Mouse (Mus musculus): ENCODE measurements at regions not wholly inside any gene's neighbourhood (a gene's known extent, or its start where the extent isn't known, plus 50 kb on each side); places are given as distances from the start of the nearest gene placed in this dataset.

DNA sequence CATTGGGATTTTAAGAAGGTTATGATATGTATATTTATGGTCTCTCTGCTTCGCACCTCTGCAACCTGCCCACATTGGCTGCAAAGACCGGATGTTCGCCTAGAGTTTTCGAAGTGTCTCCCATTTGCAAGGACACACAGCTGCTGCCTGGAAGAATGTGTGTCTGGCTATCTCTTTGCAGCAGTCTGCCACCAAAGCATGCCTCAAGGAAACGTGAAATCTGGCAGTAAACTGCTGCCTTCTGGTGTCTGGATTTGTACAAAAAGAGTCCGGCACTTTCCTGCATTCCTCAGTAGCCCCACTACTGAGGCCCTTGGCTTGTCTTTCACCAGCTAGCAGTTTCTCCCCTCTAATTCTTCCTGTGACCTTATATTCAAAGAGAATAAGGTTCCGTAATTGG, 148.5 kb upstream of the Epha4 start:
- WGBS = 89% methylated on average over 7 of the region's 7 CpGs
- Histone ChIP-seq H3K4me1 (ENCODE audit: control insufficient read depth, insufficient read depth, low read length) (no peaks in the 10 kb centered on the region), H3K9me3 (replicated peaks; ENCODE audit: control insufficient read depth, low read length, poor library complexity, severe bottlenecking) (no peaks in the 10 kb centered on the region), H3K36me3 (ENCODE audit: control insufficient read depth, insufficient read depth, low read length) (no peaks in the 10 kb centered on the region), H3K9ac (ENCODE audit: low read depth, low read length) (no peak overlapping the region), H3K27me3 (ENCODE audit: control insufficient read depth, insufficient read depth, low read depth, low read length) (no peaks in the 10 kb centered on the region), H3K4me2 (ENCODE audit: low read length) (no peak overlapping the region), H3K27ac (ENCODE audit: low read length) (no peak overlapping the region), H3K4me3 (ENCODE audit: low read depth, low read length) (no peak overlapping the region)
- ATAC-seq = no peak

DNA sequence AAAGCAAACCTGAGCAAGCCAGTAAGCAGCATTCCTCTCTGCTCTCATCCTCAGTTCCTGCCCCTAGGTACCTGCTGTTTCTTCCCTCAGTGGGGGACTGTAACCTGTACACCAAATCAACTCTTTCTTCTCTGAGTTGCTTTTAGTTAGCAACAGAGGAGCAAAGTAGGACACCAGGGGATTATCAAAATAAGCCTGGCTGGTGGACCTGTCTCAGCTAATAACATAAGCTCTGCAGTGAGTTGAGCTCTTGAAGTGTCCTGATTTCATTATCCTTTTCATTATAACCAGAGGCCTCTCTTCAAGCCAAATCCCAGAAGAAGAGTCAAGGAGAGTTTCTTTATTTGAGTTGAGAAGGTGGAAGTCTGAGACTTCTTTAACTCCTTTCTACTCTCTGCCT, 145.5 kb upstream of the Epha4 start:
- Histone ChIP-seq H3K36me3 (ENCODE audit: control insufficient read depth, insufficient read depth, low read length) (no peaks in the 10 kb centered on the region), H3K9ac (ENCODE audit: low read depth, low read length) (no peak overlapping the region)
- no peak for ATAC-seq

DNA sequence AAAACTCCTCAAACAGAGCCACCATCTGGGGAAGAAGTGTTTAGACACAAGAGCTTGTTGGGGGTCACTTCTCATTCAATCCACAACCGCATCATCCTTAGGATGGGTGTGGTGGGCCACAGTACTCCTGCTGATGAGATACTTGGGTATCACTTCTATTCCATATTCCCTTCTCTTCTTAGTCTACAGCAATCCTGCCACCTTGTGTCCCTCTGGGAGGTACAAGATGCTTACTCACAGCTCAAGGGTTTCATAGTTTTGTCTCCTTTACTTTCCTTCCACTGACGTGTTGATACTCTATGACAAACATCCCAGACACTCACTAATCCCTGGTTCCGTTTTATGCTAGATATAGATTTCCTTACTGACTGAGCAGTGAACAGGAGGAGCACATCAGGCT, 122.1 kb upstream of the Epha4 start:
- Histone ChIP-seq H3K4me1 (ENCODE audit: control insufficient read depth, insufficient read depth, low read length) (no peaks in the 10 kb centered on the region), H3K9ac (ENCODE audit: low read depth, low read length) (no peak overlapping the region), H3K27me3 (ENCODE audit: control insufficient read depth, insufficient read depth, low read depth, low read length) (no peaks in the 10 kb centered on the region), H3K4me2 (ENCODE audit: low read length) (no peak overlapping the region), H3K9me3 (replicated peaks; ENCODE audit: control insufficient read depth, low read length, poor library complexity, severe bottlenecking) (no peaks in the 10 kb centered on the region), H3K36me3 (ENCODE audit: control insufficient read depth, insufficient read depth, low read length) (no peaks in the 10 kb centered on the region), H3K27ac (ENCODE audit: low read length) (no peak overlapping the region), H3K4me3 (ENCODE audit: low read depth, low read length) (no peak overlapping the region)
- 90% methylated on average over 3 of the region's 3 CpGs for WGBS
- ATAC-seq = no peak

More for the DNA sequence above, 145.5 kb upstream of the Epha4 start:
- Histone ChIP-seq H3K4me2 (ENCODE audit: low read length) (no peak overlapping the region), H3K4me1 (ENCODE audit: control insufficient read depth, insufficient read depth, low read length) (no peaks in the 10 kb centered on the region), H3K27ac (ENCODE audit: low read length) (no peak overlapping the region), H3K27me3 (ENCODE audit: control insufficient read depth, insufficient read depth, low read depth, low read length) (no peaks in the 10 kb centered on the region), H3K4me3 (ENCODE audit: low read depth, low read length) (no peak overlapping the region), H3K9me3 (replicated peaks; ENCODE audit: control insufficient read depth, low read length, poor library complexity, severe bottlenecking) (no peaks in the 10 kb centered on the region)

DNA sequence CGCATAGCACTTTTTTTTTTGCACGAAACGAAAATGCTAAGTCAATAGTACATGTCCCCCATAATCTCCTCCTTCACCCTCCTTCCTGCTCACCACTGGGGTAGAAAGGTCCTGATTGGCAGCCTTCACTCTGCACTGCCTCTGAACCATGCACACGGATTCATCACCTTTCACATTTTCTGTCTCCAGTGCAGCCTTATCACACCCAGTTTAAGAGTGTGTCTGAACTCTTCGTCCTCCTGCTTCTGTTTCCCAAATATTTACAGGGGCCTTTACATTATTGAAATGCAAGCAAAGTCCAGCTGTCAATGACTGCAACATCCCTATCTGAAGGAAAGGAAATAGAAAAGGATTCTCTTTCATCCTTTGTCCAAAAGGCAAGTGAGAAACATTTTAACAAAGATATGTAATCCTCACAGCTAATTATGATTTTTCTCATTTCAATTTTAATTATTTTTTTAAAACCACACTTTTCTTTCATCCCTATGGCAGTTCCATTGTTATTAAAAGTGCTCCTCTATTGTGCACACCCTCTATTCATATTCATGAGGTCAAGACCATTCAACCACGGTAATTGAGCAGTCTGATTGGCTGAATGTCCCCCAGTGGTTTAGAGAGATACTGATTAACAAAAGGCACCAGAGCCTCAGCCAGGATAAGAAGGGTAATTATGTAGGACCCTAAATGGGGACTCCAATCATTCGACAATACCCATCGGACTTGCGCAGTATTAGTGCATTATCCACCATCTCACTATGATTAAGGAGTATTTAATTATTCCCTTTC, 114.8 kb upstream of the Epha4 start:
- no peak overlapping the region for H3K4me2 ChIP-seq (ENCODE audit: low read length)
- ATAC-seq = peak; percentile 66; the same call in 1 of the 2 replicates
- WGBS = 8% methylated on average over 9 of the region's 9 CpGs
- H3K27me3 ChIP-seq (ENCODE audit: control insufficient read depth, insufficient read depth, low read depth, low read length) = no peaks in the 10 kb centered on the region
- H3K4me3 ChIP-seq (ENCODE audit: low read depth, low read length) = no peak overlapping the region
- H3K9me3 ChIP-seq (replicated peaks; ENCODE audit: control insufficient read depth, low read length, poor library complexity, severe bottlenecking) = no peaks in the 10 kb centered on the region
- H3K36me3 ChIP-seq (ENCODE audit: control insufficient read depth, insufficient read depth, low read length) = no peaks in the 10 kb centered on the region
- no peak overlapping the region for H3K9ac ChIP-seq (ENCODE audit: low read depth, low read length)
- peaks cover 3% of the 10 kb centered on the region; the same call in 1 of the 2 replicates for H3K4me1 ChIP-seq (ENCODE audit: control insufficient read depth, insufficient read depth, low read length)
- H3K27ac ChIP-seq (ENCODE audit: low read length) = no peak overlapping the region

DNA sequence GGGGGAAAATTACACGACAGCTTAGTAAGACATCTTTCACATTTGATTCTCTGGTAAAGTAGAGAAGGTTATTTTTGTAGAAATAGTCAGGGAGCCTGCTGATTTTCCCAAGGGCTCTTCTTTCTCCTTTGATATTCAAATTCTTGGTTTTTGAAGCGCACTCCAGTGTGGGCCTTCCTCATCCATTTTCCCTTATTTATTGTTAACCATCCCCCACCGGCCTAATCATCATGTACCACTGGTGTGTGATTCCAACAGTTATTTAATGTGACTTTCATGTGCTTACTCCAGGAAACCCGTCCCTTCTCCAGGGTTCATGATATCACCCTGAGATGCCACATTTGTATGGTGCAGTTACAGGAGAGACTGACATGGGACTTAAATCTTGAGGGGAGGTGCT, 114.0 kb upstream of the Epha4 start:
- Histone ChIP-seq H3K9ac (ENCODE audit: low read depth, low read length) (no peak overlapping the region), H3K4me2 (ENCODE audit: low read length) (no peak overlapping the region), H3K27ac (ENCODE audit: low read length) (0 out of 2 replicates have a peak overlapping the region, but pooled peaks have one; percentile 10), H3K36me3 (ENCODE audit: control insufficient read depth, insufficient read depth, low read length) (no peaks in the 10 kb centered on the region), H3K4me3 (ENCODE audit: low read depth, low read length) (no peak overlapping the region), H3K27me3 (ENCODE audit: control insufficient read depth, insufficient read depth, low read depth, low read length) (no peaks in the 10 kb centered on the region), H3K4me1 (ENCODE audit: control insufficient read depth, insufficient read depth, low read length) (peaks cover 3% of the 10 kb centered on the region; the same call in 1 of the 2 replicates), H3K9me3 (replicated peaks; ENCODE audit: control insufficient read depth, low read length, poor library complexity, severe bottlenecking) (no peaks in the 10 kb centered on the region)
- ATAC-seq = 0 out of 2 replicates have a peak, but pooled peaks have one; percentile 48
- WGBS = 18% methylated on average over 4 of the region's 4 CpGs

DNA sequence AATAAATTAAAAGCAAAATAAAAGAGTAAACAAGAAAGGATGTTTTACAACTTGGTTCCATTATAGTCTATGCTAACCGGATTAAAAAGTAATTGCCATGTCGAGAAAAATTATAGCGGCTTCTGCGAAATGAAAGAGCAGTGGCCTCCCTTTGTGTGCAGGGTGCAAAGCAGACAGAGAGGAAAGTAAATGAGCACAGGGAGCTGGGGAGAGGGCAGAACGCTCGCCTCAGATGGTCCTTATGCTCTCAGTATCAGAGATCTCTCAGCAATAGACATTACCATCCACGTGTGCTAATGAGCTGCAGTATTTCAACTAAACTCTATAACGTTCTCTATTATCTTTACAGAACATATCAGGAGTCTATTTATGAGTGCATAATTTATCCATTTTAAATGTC, 102.6 kb upstream of the Epha4 start:
- Histone ChIP-seq H3K27ac (ENCODE audit: low read length) (no peak overlapping the region), H3K4me2 (ENCODE audit: low read length) (no peak overlapping the region), H3K9ac (ENCODE audit: low read depth, low read length) (no peak overlapping the region), H3K4me3 (ENCODE audit: low read depth, low read length) (no peak overlapping the region), H3K36me3 (ENCODE audit: control insufficient read depth, insufficient read depth, low read length) (no peaks in the 10 kb centered on the region), H3K4me1 (ENCODE audit: control insufficient read depth, insufficient read depth, low read length) (0 out of 2 replicates have a peak, but pooled peaks cover 2% of the 10 kb centered on the region), H3K27me3 (ENCODE audit: control insufficient read depth, insufficient read depth, low read depth, low read length) (no peaks in the 10 kb centered on the region), H3K9me3 (replicated peaks; ENCODE audit: control insufficient read depth, low read length, poor library complexity, severe bottlenecking) (no peaks in the 10 kb centered on the region)
- WGBS = 33% methylated on average over 8 of the region's 8 CpGs
- ATAC-seq = no peak

DNA sequence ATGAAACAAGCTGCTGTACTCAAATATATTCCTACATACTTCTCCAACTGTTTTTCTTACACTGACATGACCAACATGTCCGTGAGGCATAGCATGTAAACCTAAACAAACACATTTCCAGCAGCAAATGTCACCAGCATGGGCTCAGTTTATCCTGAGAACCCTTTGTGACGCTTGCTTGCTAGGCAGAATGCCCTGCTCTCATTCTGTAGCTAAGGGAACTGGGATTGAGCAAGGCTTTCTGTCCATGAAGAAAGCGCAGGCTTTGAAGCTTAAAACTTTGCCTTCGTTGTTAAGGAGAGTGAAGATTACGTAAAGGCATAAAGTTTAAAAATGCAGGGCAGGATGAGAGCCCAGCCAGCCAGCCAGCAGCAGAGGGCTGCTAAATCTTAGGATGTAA, 85.6 kb upstream of the Epha4 start:
- WGBS = 37% methylated on average over 5 of the region's 5 CpGs
- no peak overlapping the region for H3K27ac ChIP-seq (ENCODE audit: low read length)
- H3K36me3 ChIP-seq (ENCODE audit: control insufficient read depth, insufficient read depth, low read length) = no peaks in the 10 kb centered on the region
- no peaks in the 10 kb centered on the region for H3K27me3 ChIP-seq (ENCODE audit: control insufficient read depth, insufficient read depth, low read depth, low read length)
- H3K4me1 ChIP-seq (ENCODE audit: control insufficient read depth, insufficient read depth, low read length) = no peaks in the 10 kb centered on the region
- no peak overlapping the region for H3K4me2 ChIP-seq (ENCODE audit: low read length)
- H3K9ac ChIP-seq (ENCODE audit: low read depth, low read length) = no peak overlapping the region
- no peaks in the 10 kb centered on the region for H3K9me3 ChIP-seq (replicated peaks; ENCODE audit: control insufficient read depth, low read length, poor library complexity, severe bottlenecking)
- H3K4me3 ChIP-seq (ENCODE audit: low read depth, low read length) = no peak overlapping the region
- no peak for ATAC-seq

DNA sequence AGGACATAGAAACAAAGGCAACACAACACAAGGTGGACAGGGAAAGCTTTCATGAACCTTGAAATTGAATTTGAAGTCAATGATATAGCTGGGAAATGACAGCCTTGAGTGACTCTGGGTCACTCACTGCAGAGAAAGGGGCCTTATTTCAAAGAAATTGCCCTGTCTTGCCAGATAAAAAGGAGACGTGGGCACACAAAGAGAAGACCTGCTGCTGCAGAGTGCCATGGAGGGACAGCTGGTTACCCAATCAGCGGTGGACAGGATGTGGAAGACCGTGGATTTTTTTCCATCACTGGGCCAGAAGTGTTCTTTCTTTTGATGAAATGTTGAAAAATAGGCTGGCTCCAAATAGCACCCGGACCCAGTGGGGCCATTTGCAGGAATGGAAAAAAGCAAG, 77.8 kb upstream of the Epha4 start:
- no peak overlapping the region for H3K27ac ChIP-seq (ENCODE audit: low read length)
- H3K4me2 ChIP-seq (ENCODE audit: low read length) = no peak overlapping the region
- H3K4me3 ChIP-seq (ENCODE audit: low read depth, low read length) = no peak overlapping the region
- no peaks in the 10 kb centered on the region for H3K36me3 ChIP-seq (ENCODE audit: control insufficient read depth, insufficient read depth, low read length)
- H3K9ac ChIP-seq (ENCODE audit: low read depth, low read length) = no peak overlapping the region
- no peaks in the 10 kb centered on the region for H3K4me1 ChIP-seq (ENCODE audit: control insufficient read depth, insufficient read depth, low read length)
- no peaks in the 10 kb centered on the region for H3K27me3 ChIP-seq (ENCODE audit: control insufficient read depth, insufficient read depth, low read depth, low read length)
- H3K9me3 ChIP-seq (replicated peaks; ENCODE audit: control insufficient read depth, low read length, poor library complexity, severe bottlenecking) = no peaks in the 10 kb centered on the region
- ATAC-seq = no peak
- 62% methylated on average over 4 of the region's 4 CpGs for WGBS

DNA sequence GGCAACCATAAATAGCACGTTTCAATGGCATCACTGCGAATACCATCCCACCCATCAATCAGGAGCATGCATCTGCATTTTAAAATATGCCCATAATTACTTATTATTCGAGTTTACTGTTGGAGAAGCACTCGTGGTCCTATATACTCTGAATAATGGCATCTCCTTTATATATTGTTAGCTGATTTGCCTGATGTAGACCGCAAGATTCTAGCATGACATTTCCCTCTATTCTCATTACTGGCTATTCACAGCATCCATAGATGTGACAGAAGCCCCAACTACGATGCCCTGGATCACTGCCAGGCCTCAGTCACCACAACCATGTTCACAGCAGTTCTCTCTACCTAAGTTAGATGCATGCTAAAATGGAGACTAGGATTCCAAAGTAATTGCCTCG, 77.4 kb upstream of the Epha4 start:
- ATAC-seq = no peak
- H3K4me3 ChIP-seq (ENCODE audit: low read depth, low read length) = no peak overlapping the region
- H3K27me3 ChIP-seq (ENCODE audit: control insufficient read depth, insufficient read depth, low read depth, low read length) = no peaks in the 10 kb centered on the region
- no peak overlapping the region for H3K4me2 ChIP-seq (ENCODE audit: low read length)
- H3K4me1 ChIP-seq (ENCODE audit: control insufficient read depth, insufficient read depth, low read length) = no peaks in the 10 kb centered on the region
- no peaks in the 10 kb centered on the region for H3K9me3 ChIP-seq (replicated peaks; ENCODE audit: control insufficient read depth, low read length, poor library complexity, severe bottlenecking)
- H3K9ac ChIP-seq (ENCODE audit: low read depth, low read length) = no peak overlapping the region
- H3K36me3 ChIP-seq (ENCODE audit: control insufficient read depth, insufficient read depth, low read length) = no peaks in the 10 kb centered on the region
- no peak overlapping the region for H3K27ac ChIP-seq (ENCODE audit: low read length)
- 46% methylated on average over 7 of the region's 7 CpGs for WGBS

Measured in midbrain, embryonic 16.5 days (tissue).